Mouse (Mus musculus) myocyte (in vitro differentiated cells): ENCODE measurements around the gene Hat1. TPM values are rescaled to one million over a fixed set of nuclear protein-coding genes. Genes with fewer than 3 reads are reported as not detected.

ENCODE experiments used
- H3K27me3 ChIP-seq: one replicate; pipeline ENCODE4 v1.6.1; 2011; ENCODE audit not compliant: control insufficient read depth, insufficient read depth, insufficient read length
- H3K36me3 ChIP-seq: one replicate; pipeline ENCODE4 v1.6.1; 2011; ENCODE audit not compliant: control insufficient read depth, insufficient read depth
- H3K4me2 ChIP-seq: one replicate; pipeline ENCODE4 v1.6.1; 2011; ENCODE audit warnings: low read depth, control low read depth
- H3K4me3 ChIP-seq: one replicate; pipeline ENCODE4 v1.5.1; 2011; ENCODE audit warnings: mild to moderate bottlenecking, control low read depth, moderate library complexity
- H3K79me2 ChIP-seq: one replicate; pipeline ENCODE4 v1.6.1; 2011; ENCODE audit not compliant: control insufficient read depth, insufficient read depth
- H3ac ChIP-seq: one replicate; pipeline ENCODE4 v1.6.1; 2011; ENCODE audit not compliant: control insufficient read depth, insufficient read length
- CEBPB ChIP-seq: IDR thresholded peaks from 2 replicates; pipeline ENCODE4 v1.6.1; 2011; ENCODE audit warnings: mild to moderate bottlenecking, moderate library complexity; ENCODE audit not compliant: poor library complexity, insufficient read depth, severe bottlenecking
- E2F4 ChIP-seq: IDR thresholded peaks from one replicate; pipeline ENCODE4 v1.6.1; 2011; ENCODE audit warnings: mild to moderate bottlenecking, control low read depth, moderate library complexity; ENCODE audit not compliant: insufficient read depth
- MAX ChIP-seq: IDR thresholded peaks from one replicate; pipeline ENCODE4 v1.6.1; 2011; ENCODE audit warnings: low read depth, mild to moderate bottlenecking, control low read depth
- MYOD1 ChIP-seq, 3 experiments: IDR thresholded peaks; one replicate each; pipeline ENCODE4 v1.6.1; 2011; ENCODE audit warnings: control low read depth in 2 of 3, low read depth in 2 of 3, mild to moderate bottlenecking in 2 of 3, moderate library complexity in 1 of 3; ENCODE audit not compliant: insufficient read length in 2 of 3, control insufficient read depth in 1 of 3
- MYOG ChIP-seq, 3 experiments: IDR thresholded peaks; one replicate each; pipeline ENCODE4 v1.6.1; 2011; ENCODE audit warnings: control low read depth in 2 of 3, low read depth in 2 of 3, mild to moderate bottlenecking in 2 of 3; ENCODE audit not compliant: insufficient read length in 2 of 3, control insufficient read depth in 1 of 3, insufficient read depth in 1 of 3
- POLR2A ChIP-seq: IDR thresholded peaks from one replicate; pipeline ENCODE4 v1.6.1; 2011; ENCODE audit warnings: low read depth, mild to moderate bottlenecking, control low read depth, moderate library complexity; ENCODE audit not compliant: insufficient read length
- POLR2AphosphoS2 ChIP-seq: IDR thresholded peaks from one replicate; pipeline ENCODE4 v1.6.1; 2011; ENCODE audit warnings: low read depth, control low read depth; ENCODE audit not compliant: insufficient read length
- REST ChIP-seq: IDR thresholded peaks from one replicate; pipeline ENCODE4 v1.6.1; 2011; ENCODE audit warnings: mild to moderate bottlenecking, control low read depth, moderate library complexity; ENCODE audit not compliant: insufficient read depth, insufficient read length
- SRF ChIP-seq: IDR thresholded peaks from one replicate; pipeline ENCODE4 v1.6.1; 2011; ENCODE audit warnings: low read depth; ENCODE audit not compliant: control insufficient read depth, insufficient read length
- TCF12 ChIP-seq: IDR thresholded peaks from one replicate; pipeline ENCODE4 v1.6.1; 2011; ENCODE audit warnings: mild to moderate bottlenecking, control low read depth; ENCODE audit not compliant: poor library complexity, insufficient read depth, severe bottlenecking
- TCF3 ChIP-seq: IDR thresholded peaks from one replicate; pipeline ENCODE4 v1.6.1; 2011; ENCODE audit warnings: low read depth, control low read depth; ENCODE audit not compliant: insufficient read length
- USF1 ChIP-seq: IDR thresholded peaks from one replicate; pipeline ENCODE4 v1.6.1; 2011; ENCODE audit warnings: low read depth, mild to moderate bottlenecking, control low read depth, moderate library complexity
- polyA plus RNA-seq: library from polyadenylated mRNA; unstranded; fragments of >200 nt; fragmentation: generic; extraction: Trizol; gene quantifications from one replicate; pipeline ENCODE4 v1.2.1, GENCODE M21; 2012; ENCODE audit warnings: missing spikeins

Hat1 gene
- 16.0 TPM for polyA plus RNA-seq

DNA sequence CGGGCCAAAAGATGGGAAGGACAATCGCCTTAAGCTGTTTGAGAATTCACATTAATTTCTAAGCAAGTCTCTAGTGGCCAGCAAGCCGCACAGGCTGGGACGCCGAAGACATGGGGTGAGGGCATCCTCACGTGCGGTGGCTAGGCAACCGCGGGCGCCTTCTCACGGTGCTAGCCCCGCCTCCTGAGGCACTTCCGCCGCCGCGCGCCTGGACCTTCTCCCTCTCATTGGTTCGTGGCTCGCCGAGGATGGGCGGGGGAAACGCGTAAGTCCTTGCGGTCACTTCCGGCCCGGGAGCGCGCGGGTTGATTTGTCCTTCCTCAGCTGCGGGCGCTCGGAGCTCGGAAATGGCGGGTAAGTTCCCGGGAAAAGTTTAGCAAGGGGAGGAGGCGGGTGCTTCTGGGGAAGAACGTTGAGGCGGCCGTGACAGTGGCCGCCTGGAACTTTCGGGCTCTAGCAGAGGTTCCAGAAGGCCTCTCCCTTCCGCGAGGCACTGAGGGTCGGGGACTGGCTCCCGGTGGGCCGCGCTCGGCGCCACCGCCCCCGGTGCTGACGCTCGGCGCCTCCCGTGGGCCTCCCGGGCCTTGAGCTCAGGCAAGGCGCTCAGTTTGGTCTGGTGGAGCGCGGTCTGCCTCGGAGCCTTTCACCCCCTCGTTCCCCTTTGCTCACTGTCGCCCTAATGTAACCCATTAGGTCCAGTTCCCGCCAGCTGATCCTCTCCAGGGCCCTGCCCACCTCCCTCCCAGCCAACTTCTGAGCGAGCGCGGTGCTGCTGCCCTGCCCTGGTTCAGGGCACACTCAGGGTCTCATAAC, at the start of gene Hat1:
Gene Hat1, plus strand, starts transcription at position 8 of the 813 bp plus-strand sequence.
- Histone ChIP-seq H3K4me2 (peak within 1 kb of the TSS; percentile 96), H3K36me3 (peaks cover 11% of the 10 kb centered on the region), H3ac (peak within 1 kb of the TSS; percentile 66), H3K4me3 (peak within 1 kb of the TSS; percentile 68), H3K27me3 (no peaks in the 10 kb centered on the region), H3K79me2 (peaks cover 22% of the 10 kb centered on the region)
- TF ChIP-seq USF1 (no peak), TCF12 (no peak), POLR2AphosphoS2 (peak; percentile 78), E2F4 (peak; percentile 88), MYOG (IDR thresholded peaks at IDR 0.05; ENCODE audit: control insufficient read depth in 1 of 3, insufficient read depth in 1 of 3, insufficient read length in 2 of 3, low read depth in 2 of 3) (no peak), CEBPB (no peak), SRF (peak; percentile 72), TCF3 (no peak), POLR2A (peak; percentile 87), MAX (no peak), REST (no peak), MYOD1 (IDR thresholded peaks at IDR 0.05; ENCODE audit: control insufficient read depth in 1 of 3, insufficient read length in 2 of 3, low read depth in 2 of 3) (no peak)

DNA sequence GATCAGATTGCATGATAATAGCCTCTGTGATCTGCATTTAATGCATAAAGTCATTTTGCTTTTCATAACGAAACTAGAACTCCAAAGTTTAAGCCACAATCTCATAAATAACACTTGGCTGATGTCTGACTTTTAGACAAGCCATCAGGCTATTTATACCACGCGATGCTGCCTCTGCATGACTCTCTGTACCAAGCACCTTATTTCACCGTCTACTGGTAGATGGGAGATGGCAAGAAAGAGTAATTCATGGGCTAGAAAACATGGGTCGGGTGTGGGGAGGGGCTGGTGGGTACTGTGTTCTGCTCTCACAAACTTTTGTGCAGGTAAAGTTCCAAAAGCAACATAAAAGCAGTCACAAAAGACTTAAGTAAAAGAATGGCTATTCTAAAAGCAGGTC, 48.6 kb upstream of the Hat1 start:
- H3K4me2 ChIP-seq: no peak overlapping the region
- peaks cover 4% of the 10 kb centered on the region for H3K36me3 ChIP-seq
- no peaks in the 10 kb centered on the region for H3K27me3 ChIP-seq
- H3K4me3 ChIP-seq: no peak overlapping the region
- H3ac ChIP-seq: no peak overlapping the region
- no peak for TF ChIP-seq USF1
- no peaks in the 10 kb centered on the region for H3K79me2 ChIP-seq

DNA sequence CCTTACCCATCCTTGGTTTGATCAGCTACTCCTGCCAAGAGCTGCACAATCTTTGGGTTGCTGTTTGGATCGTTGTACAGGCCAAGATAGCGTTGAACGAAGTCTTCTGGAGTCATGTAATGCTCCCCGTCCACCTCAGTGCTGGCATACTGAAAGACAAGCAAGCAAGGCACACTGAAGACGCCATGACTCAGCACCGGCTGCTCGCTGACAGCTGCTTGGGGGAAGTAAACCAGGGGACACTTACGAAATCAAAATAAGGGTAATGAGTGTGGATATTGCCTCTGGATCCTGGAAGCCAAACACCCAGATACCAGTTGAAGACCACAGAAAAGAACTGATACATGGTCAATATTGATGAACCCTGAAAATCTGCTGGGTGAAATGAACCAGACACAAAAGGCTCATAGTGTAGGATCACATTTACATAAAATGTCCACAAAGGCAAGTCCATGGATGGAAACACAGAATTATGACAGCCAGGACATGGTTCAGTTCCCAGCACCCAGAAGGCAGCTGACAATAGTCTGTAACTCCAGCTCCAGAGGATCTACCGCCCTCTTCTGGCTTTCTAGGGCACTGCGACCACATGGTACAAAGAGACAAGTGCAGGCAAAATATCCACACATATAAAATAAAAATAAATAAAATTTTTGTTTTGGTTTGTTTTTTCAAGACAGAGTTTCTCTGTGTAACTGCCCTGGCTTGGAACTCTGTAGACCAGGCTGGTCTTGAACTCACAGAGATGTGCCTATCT, 44.7 kb upstream of the Hat1 start:
- Histone ChIP-seq H3K79me2 (no peaks in the 10 kb centered on the region), H3K36me3 (peaks cover 4% of the 10 kb centered on the region), H3K27me3 (no peaks in the 10 kb centered on the region), H3ac (no peak overlapping the region), H3K4me2 (no peak overlapping the region), H3K4me3 (no peak overlapping the region)
- TF ChIP-seq TCF12: no peak
- TF ChIP-seq MYOG (IDR thresholded peaks at IDR 0.05; ENCODE audit: control insufficient read depth in 1 of 3, insufficient read depth in 1 of 3, insufficient read length in 2 of 3, low read depth in 2 of 3): peak in 1 of 3 experiments; percentile 10

DNA sequence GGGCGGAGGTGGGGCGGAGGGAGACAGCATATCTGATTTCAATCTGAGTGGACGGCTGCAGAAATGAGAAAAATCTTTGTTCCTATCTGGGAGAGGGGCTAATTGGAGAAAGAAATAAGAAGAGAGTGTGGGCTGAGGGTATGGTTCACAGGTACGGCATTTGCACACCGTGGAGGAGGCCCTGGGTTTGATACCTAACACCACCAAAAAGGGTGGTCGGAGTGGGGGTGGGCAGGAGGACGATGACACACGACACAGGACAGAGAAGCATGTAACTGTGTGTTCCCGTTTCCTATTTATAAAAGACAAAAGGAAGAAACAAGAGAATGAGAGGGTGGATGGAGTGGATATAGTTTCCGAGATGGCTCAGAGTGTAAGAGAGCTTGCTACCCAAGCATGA, 41.6 kb upstream of the Hat1 start:
- TF ChIP-seq POLR2AphosphoS2: no peak
- no peak for TF ChIP-seq CEBPB
- TF ChIP-seq POLR2A: no peak
- no peak for TF ChIP-seq REST
- no peak for TF ChIP-seq MYOG (IDR thresholded peaks at IDR 0.05; ENCODE audit: control insufficient read depth in 1 of 3, insufficient read depth in 1 of 3, insufficient read length in 2 of 3, low read depth in 2 of 3)
- no peak for TF ChIP-seq MYOD1 (IDR thresholded peaks at IDR 0.05; ENCODE audit: control insufficient read depth in 1 of 3, insufficient read length in 2 of 3, low read depth in 2 of 3)
- TF ChIP-seq MAX: no peak
- TF ChIP-seq TCF12: no peak
- no peak for TF ChIP-seq E2F4
- TF ChIP-seq USF1: no peak
- TF ChIP-seq TCF3: no peak
- no peak for TF ChIP-seq SRF
- H3K36me3 ChIP-seq: peaks cover under 1% of the 10 kb centered on the region
- H3K79me2 ChIP-seq: no peaks in the 10 kb centered on the region
- H3K27me3 ChIP-seq: no peaks in the 10 kb centered on the region
- no peak overlapping the region for H3K4me2 ChIP-seq
- H3K4me3 ChIP-seq: no peak overlapping the region
- H3ac ChIP-seq: no peak overlapping the region

DNA sequence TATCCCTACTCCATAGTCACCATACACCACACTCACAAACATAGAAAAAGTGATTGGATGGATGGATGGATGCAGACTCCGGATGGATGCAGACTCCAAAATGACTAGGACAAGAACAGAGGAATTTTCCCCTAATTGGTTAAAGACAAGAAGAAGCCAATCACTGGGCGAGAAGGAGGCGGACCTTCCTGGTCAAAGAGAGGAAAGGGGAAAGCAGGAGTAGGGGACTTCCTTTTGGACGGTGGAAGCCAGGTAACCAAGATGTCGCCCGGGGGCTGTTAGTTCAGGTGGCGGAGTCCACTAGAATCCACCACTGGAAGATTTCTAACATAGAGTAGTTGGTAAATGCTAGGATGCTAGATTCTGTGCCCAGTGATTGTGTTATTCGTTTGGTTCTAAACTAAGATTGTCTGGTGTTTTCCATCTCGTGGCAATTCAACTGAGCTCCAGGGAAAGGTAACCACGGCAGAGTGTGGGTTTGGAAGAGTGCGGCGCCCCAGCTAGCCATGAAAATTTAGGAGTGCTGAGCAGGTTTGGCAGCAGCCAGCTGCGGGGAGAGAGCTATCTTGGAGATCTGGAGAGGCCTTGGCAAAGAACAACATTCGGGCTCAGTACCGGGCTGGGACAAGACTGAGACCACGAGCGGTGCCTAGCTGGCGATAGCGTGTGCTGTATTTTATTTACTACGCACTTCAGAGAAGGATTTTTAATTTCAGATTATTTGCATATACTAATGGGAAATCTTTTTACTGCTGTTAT, 40.8 kb upstream of the Hat1 start:
- Histone ChIP-seq H3K79me2 (no peaks in the 10 kb centered on the region), H3ac (no peak overlapping the region), H3K27me3 (no peaks in the 10 kb centered on the region), H3K4me2 (no peak overlapping the region), H3K36me3 (no peaks in the 10 kb centered on the region), H3K4me3 (no peak overlapping the region)
- TF ChIP-seq MYOD1 (IDR thresholded peaks at IDR 0.05; ENCODE audit: control insufficient read depth in 1 of 3, insufficient read length in 2 of 3, low read depth in 2 of 3): no peak
- no peak for TF ChIP-seq E2F4
- TF ChIP-seq TCF3: no peak
- no peak for TF ChIP-seq TCF12
- no peak for TF ChIP-seq REST
